Mouse (Mus musculus): ENCODE results near the gene Dhx15.

Dhx15 gene

DNA sequence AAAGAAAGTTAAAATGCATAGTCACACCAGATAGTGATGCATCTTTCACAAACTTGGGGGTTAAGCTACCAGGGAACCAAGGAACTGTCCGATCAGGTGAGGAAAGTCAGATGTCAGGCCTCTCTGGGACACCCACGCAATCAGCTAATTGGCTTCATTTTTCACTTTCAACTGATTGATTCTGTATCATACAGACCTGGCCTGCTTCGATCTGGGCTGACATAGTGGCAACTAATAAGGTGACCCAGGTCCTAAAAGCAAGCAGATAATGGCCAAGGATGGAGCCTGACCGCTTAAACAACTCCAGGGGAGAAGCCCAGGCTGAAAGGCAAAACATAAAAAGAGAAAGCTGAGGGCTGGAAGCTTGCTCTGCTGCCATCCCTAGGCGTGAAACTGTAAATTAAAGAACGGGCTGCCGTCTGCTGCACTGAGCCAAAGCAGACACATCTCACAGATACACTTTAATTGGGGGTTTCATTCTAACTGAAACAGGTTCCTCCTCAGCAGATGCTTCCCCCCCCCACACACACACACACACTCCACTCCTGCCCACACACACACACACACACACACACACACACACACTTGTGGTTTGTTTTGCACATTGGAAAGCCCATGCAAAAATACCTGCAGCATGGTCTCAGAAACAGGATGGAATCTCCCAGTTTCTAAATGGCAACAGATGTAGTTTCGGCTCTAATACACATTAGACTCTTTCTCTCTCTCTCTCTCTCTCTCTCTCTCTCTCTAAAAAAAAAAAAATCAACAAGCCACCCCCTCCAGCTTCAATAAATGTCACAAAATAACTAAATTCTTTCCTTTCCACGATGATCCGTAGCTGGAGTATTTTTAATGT, 79.3 kb downstream of the Dhx15 start:
- DNase-seq (ENCODE audit: low read depth, low spot score) = no peak

Measured in 3T3-L1 (cell line).